Mouse (Mus musculus): ENCODE measurements at regions not wholly inside any gene's neighbourhood (a gene's known extent, or its start where the extent isn't known, plus 50 kb on each side); places are given as distances from the start of the nearest gene placed in this dataset.

GRCm38 (mm10) chr11:7289242-7289938 lies 75.7 kb upstream of the Igfbp3 start:
- TF ChIP-seq POLR2A (IDR thresholded peaks at IDR 0.05; ENCODE audit: low read depth, low read length) = no peak
- no peak for TF ChIP-seq CTCF (conservative IDR thresholded peaks at IDR 0.05; ENCODE audit: insufficient read depth, insufficient read length, low read depth, low read length)
- DNase-seq = no peak
- no peaks in the 10 kb centered on the region for H3K4me1 ChIP-seq (ENCODE audit: control insufficient read depth, insufficient read depth, low read length)
- H3K4me3 ChIP-seq (ENCODE audit: insufficient read depth, low read depth, low read length) = no peak overlapping the region
- 90% methylated on average over 8 of the region's 8 CpGs for WGBS
- H3K36me3 ChIP-seq (ENCODE audit: control insufficient read depth, insufficient read depth, low read length) = no peaks in the 10 kb centered on the region
- no peaks in the 10 kb centered on the region for H3K27me3 ChIP-seq (replicated peaks; ENCODE audit: control insufficient read depth, insufficient read depth, low read length)
- H3K27ac ChIP-seq (ENCODE audit: insufficient read depth, low read depth, low read length) = no peak overlapping the region

- DNase-seq = no peak
- H3K36me3 ChIP-seq (ENCODE audit: control insufficient read depth, insufficient read depth, low read length) = no peaks in the 10 kb centered on the region
- no peaks in the 10 kb centered on the region for H3K4me1 ChIP-seq (ENCODE audit: control insufficient read depth, insufficient read depth, low read length)
- H3K27ac ChIP-seq (ENCODE audit: insufficient read depth, low read depth, low read length) = no peak overlapping the region
- WGBS = 16% methylated on average over 4 of the region's 4 CpGs
- TF ChIP-seq CTCF (conservative IDR thresholded peaks at IDR 0.05; ENCODE audit: insufficient read depth, insufficient read length, low read depth, low read length) = no peak
- no peak overlapping the region for H3K4me3 ChIP-seq (ENCODE audit: insufficient read depth, low read depth, low read length)
- no peaks in the 10 kb centered on the region for H3K27me3 ChIP-seq (replicated peaks; ENCODE audit: control insufficient read depth, insufficient read depth, low read length)
These were observed 71.2 kb upstream of the Igfbp3 start for GRCm38 (mm10) chr11:7284836-7285490.

GRCm38 (mm10) chr11:7282981-7283380 lies 69.3 kb upstream of the Igfbp3 start:
- Histone ChIP-seq H3K36me3 (ENCODE audit: control insufficient read depth, insufficient read depth, low read length) (no peaks in the 10 kb centered on the region), H3K27ac (ENCODE audit: insufficient read depth, low read depth, low read length) (no peak overlapping the region), H3K4me3 (ENCODE audit: insufficient read depth, low read depth, low read length) (no peak overlapping the region), H3K4me1 (ENCODE audit: control insufficient read depth, insufficient read depth, low read length) (no peaks in the 10 kb centered on the region), H3K27me3 (replicated peaks; ENCODE audit: control insufficient read depth, insufficient read depth, low read length) (no peaks in the 10 kb centered on the region)
- 87% methylated on average over 3 of the region's 3 CpGs for WGBS
- DNase-seq = no peak
- TF ChIP-seq POLR2A (IDR thresholded peaks at IDR 0.05; ENCODE audit: low read depth, low read length) (no peak), CTCF (conservative IDR thresholded peaks at IDR 0.05; ENCODE audit: insufficient read depth, insufficient read length, low read depth, low read length) (no peak)

GRCm38 (mm10) chr11:7282188-7282587 lies 68.5 kb upstream of the Igfbp3 start:
- Histone ChIP-seq H3K27me3 (replicated peaks; ENCODE audit: control insufficient read depth, insufficient read depth, low read length) (no peaks in the 10 kb centered on the region), H3K4me1 (ENCODE audit: control insufficient read depth, insufficient read depth, low read length) (no peaks in the 10 kb centered on the region), H3K27ac (ENCODE audit: insufficient read depth, low read depth, low read length) (no peak overlapping the region), H3K4me3 (ENCODE audit: insufficient read depth, low read depth, low read length) (no peak overlapping the region), H3K36me3 (ENCODE audit: control insufficient read depth, insufficient read depth, low read length) (no peaks in the 10 kb centered on the region)
- TF ChIP-seq POLR2A (IDR thresholded peaks at IDR 0.05; ENCODE audit: low read depth, low read length) (no peak), CTCF (conservative IDR thresholded peaks at IDR 0.05; ENCODE audit: insufficient read depth, insufficient read length, low read depth, low read length) (no peak)
- DNase-seq = no peak
- 90% methylated on average over 2 of the region's 2 CpGs for WGBS

- H3K4me3 ChIP-seq (ENCODE audit: insufficient read depth, low read depth, low read length) = no peak overlapping the region
- H3K27ac ChIP-seq (ENCODE audit: insufficient read depth, low read depth, low read length) = no peak overlapping the region
- no peak for DNase-seq
- no peaks in the 10 kb centered on the region for H3K27me3 ChIP-seq (replicated peaks; ENCODE audit: control insufficient read depth, insufficient read depth, low read length)
- H3K36me3 ChIP-seq (ENCODE audit: control insufficient read depth, insufficient read depth, low read length) = no peaks in the 10 kb centered on the region
- H3K4me1 ChIP-seq (ENCODE audit: control insufficient read depth, insufficient read depth, low read length) = no peaks in the 10 kb centered on the region
- TF ChIP-seq POLR2A (IDR thresholded peaks at IDR 0.05; ENCODE audit: low read depth, low read length) = no peak
- TF ChIP-seq CTCF (conservative IDR thresholded peaks at IDR 0.05; ENCODE audit: insufficient read depth, insufficient read length, low read depth, low read length) = no peak
- WGBS = 59% methylated on average over 2 of the region's 2 CpGs
These were observed 67.9 kb upstream of the Igfbp3 start for GRCm38 (mm10) chr11:7281656-7282055.

GRCm38 (mm10) chr11:7279891-7280290 lies 66.2 kb upstream of the Igfbp3 start:
- WGBS = 67% methylated on average over 2 of the region's 2 CpGs
- peak; percentile 39 for DNase-seq
- no peak overlapping the region for H3K27ac ChIP-seq (ENCODE audit: insufficient read depth, low read depth, low read length)
- H3K27me3 ChIP-seq (replicated peaks; ENCODE audit: control insufficient read depth, insufficient read depth, low read length) = no peaks in the 10 kb centered on the region
- TF ChIP-seq POLR2A (IDR thresholded peaks at IDR 0.05; ENCODE audit: low read depth, low read length) = no peak
- no peak for TF ChIP-seq CTCF (conservative IDR thresholded peaks at IDR 0.05; ENCODE audit: insufficient read depth, insufficient read length, low read depth, low read length)
- H3K36me3 ChIP-seq (ENCODE audit: control insufficient read depth, insufficient read depth, low read length) = no peaks in the 10 kb centered on the region
- H3K4me3 ChIP-seq (ENCODE audit: insufficient read depth, low read depth, low read length) = no peak overlapping the region
- no peaks in the 10 kb centered on the region for H3K4me1 ChIP-seq (ENCODE audit: control insufficient read depth, insufficient read depth, low read length)

- Histone ChIP-seq H3K4me1 (ENCODE audit: control insufficient read depth, insufficient read depth, low read length) (no peaks in the 10 kb centered on the region), H3K27me3 (replicated peaks; ENCODE audit: control insufficient read depth, insufficient read depth, low read length) (no peaks in the 10 kb centered on the region), H3K27ac (ENCODE audit: insufficient read depth, low read depth, low read length) (no peak overlapping the region), H3K4me3 (ENCODE audit: insufficient read depth, low read depth, low read length) (no peak overlapping the region), H3K36me3 (ENCODE audit: control insufficient read depth, insufficient read depth, low read length) (no peaks in the 10 kb centered on the region)
- no peak for DNase-seq
- 74% methylated on average over 3 of the region's 3 CpGs for WGBS
- no peak for TF ChIP-seq CTCF (conservative IDR thresholded peaks at IDR 0.05; ENCODE audit: insufficient read depth, insufficient read length, low read depth, low read length)
- no peak for TF ChIP-seq POLR2A (IDR thresholded peaks at IDR 0.05; ENCODE audit: low read depth, low read length)
These were observed 58.8 kb upstream of the Igfbp3 start for GRCm38 (mm10) chr11:7272543-7272942.

Measured in kidney, adult 2 months (tissue).